Mouse (Mus musculus) yolk sac, embryonic 10.5 days (tissue): Measurements from ENCODE around the gene Zfp414.
"Not testable (repeated sequence)": the region's sequence is repeated elsewhere in the genome, so short reads cannot be mapped to it uniquely, and the experiment has no call there.

Experiments used
- DNase-seq: peaks from one replicate; pipeline ENCODE4 v3.0.0-alpha.2; 2017; ENCODE audit warnings: low spot score

Zfp414 gene

GRCm38 (mm10) chr17:33628621-33629486, at the start of gene Zfp414:
Gene Zfp414, plus strand, starts transcription at chr17:33629090.
- DNase-seq, result peak; percentile 93

- DNase-seq, result no peak
Measured at GRCm38 (mm10) chr17:33584061-33584460, 44.8 kb upstream of the Zfp414 start.

- DNase-seq, result no peak
Measured at GRCm38 (mm10) chr17:33586011-33586410, 42.9 kb upstream of the Zfp414 start.

GRCm38 (mm10) chr17:33597271-33597670, 31.6 kb upstream of the Zfp414 start:
- no peak for DNase-seq

- DNase-seq, result no peak
Measured at GRCm38 (mm10) chr17:33598506-33598905, 30.4 kb upstream of the Zfp414 start.

GRCm38 (mm10) chr17:33599836-33600475, 28.9 kb upstream of the Zfp414 start:
- no peak for DNase-seq

GRCm38 (mm10) chr17:33600831-33601230, 28.1 kb upstream of the Zfp414 start:
- DNase-seq, result no peak

GRCm38 (mm10) chr17:33601947-33602346, 26.9 kb upstream of the Zfp414 start:
- no peak for DNase-seq

- DNase-seq, result no peak
Measured at GRCm38 (mm10) chr17:33607273-33607672, 21.6 kb upstream of the Zfp414 start.

- no peak for DNase-seq
Measured at GRCm38 (mm10) chr17:33610548-33610947, 18.3 kb upstream of the Zfp414 start.

- DNase-seq, result not testable (repeated sequence)
Measured at GRCm38 (mm10) chr17:33613726-33614125, 15.2 kb upstream of the Zfp414 start.

GRCm38 (mm10) chr17:33627281-33627680, 1.6 kb upstream of the Zfp414 start:
- no peak for DNase-seq

GRCm38 (mm10) chr17:33629487-33630125, 716 bp downstream of the Zfp414 start:
- no peak for DNase-seq

- no peak for DNase-seq
Measured at GRCm38 (mm10) chr17:33630171-33630895, 1.4 kb downstream of the Zfp414 start.

- no peak for DNase-seq
Measured at GRCm38 (mm10) chr17:33631236-33631635, 2.3 kb downstream of the Zfp414 start.

- DNase-seq, result no peak
Measured at GRCm38 (mm10) chr17:33631796-33632195, 2.9 kb downstream of the Zfp414 start.

- DNase-seq, result no peak
Measured at GRCm38 (mm10) chr17:33637038-33637437, 8.1 kb downstream of the Zfp414 start.

GRCm38 (mm10) chr17:33637516-33638276, 8.8 kb downstream of the Zfp414 start, which contains the start of gene Pram1:
Gene Pram1, plus strand, starts transcription at chr17:33638056.
- no peak for DNase-seq

- no peak for DNase-seq
Measured at GRCm38 (mm10) chr17:33639743-33640142, 10.9 kb downstream of the Zfp414 start.

- DNase-seq, result no peak
Measured at GRCm38 (mm10) chr17:33644068-33644467, 15.2 kb downstream of the Zfp414 start.

GRCm38 (mm10) chr17:33645073-33645472, 16.2 kb downstream of the Zfp414 start:
- DNase-seq, result no peak
